Mouse (Mus musculus): ENCODE results near the gene Nptx1.

The Nptx1 gene

DNA sequence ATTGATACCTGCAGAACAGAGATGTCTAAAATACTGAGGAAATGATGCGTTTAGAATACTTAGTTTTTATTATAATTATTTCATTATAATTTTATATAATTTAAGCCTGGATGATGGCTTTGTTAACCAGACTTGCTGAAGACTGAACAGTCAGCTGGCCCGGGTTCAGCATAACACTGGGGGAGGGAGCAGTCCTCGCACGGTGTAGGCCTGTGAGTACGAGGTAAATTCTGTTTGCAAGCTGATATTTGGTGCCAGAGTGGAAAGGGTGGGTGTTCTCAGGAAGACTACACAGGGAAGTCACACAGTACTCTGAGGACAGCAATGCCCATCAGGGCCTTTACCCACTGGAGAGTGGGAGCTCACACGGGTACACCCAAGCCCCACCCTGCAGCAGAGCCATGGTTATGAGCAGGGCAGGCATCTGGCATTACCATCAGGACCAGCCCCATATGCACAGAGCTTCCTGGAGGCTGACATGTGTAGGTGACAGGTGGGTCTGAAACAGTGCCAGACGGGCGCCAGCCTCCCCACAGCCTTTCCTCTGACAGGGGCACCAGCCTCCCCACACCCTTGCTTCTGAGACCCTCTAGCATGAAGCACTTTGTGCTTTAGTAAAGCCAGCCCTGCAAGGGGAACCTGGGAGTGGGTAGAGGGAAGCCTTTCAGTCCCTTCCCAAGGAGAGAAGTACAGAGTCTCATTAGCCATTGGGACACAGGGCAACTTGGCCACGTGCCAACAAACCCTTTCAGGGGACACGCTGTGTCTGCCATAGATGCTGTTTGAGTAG is 3.2 kb upstream of the Nptx1 start:
- DNase-seq (ENCODE audit: low spot score) = peak; percentile 38

DNA sequence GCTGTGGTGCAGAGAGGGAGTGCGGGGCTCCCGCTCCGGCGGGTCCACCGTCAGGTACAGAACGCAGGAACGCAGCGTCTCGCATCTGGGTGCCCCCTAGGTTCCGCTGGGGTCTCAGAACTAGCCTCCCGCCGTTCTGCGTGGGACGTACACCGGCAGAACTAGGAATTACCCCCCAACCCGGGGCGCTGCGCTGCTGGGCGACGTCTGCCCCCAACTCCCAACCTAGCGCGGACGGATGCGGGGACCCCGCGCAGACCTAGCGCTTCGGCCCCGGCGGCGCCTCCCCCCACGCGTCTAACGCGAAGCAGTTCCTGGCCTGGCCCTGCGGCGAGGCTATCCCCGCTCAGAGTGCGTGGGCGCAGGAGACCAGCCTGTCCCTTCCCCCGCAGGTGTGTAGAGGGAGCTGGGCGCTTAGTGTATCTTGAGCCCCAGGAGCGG is 1.8 kb upstream of the Nptx1 start:
- DNase-seq (ENCODE audit: low spot score) = peak; percentile 36

DNA sequence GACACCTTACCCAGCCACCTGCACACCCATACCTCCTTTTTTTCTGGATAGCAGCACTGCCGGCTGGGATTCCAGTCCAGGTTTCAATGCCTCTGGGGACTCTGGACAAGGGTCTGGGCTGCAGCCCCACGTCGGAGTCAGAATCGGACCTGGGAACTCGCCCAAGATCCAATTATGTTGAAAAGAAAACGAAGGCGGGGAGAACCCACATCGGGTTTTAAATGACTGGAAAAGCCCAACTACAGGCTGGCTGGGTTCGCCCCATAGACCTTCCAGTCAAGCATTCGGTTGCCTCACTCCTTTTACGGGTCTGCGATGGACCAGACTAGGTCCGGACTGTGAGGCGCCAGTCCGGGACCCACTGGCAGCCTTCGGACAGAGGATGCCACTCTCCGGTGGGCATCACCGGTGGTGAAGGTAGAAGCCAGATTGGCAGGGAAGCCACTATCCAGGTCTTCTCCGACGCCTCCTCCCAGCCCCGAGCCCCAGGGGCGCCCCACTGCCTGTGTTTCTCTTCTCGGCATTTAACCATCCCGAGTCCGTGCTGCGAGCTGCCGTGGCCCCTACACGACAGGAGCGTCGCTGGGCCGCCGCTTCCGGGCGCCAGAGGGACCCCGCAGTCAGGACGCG is 1.3 kb upstream of the Nptx1 start:
- peak; percentile 24 for DNase-seq (ENCODE audit: low spot score)

DNA sequence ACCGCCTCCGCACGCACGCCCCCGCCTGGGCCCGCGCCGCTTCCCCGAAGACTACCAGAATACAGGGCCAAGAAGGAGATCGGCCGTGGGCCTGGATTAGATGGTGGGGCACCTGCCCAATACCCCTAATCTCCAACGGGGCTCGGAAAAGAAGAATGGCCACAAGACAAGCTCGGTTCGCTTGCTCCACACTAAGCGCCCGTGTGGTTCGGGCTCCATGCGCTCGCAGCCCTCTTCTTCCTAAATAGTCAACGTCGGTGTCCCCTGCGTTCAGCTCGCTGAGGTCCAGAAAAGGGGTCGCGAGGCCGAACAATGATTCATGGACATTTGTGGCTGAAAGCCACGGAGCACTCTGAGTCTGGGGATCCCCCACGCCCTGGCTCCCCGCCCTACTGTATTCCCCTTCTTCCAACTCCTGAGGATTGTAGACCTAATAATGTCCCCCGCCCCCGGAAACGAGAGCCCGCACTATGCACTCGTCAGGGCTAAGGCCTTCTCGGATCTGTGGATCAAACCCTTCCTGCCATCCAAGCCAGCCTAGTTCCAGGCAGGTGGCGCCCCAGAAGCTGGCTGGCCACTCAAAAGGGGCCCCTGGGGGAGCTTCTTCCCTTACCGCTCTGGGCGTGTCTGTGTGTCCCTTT is 518 bp upstream of the Nptx1 start:
- no peak for DNase-seq (ENCODE audit: low spot score)

DNA sequence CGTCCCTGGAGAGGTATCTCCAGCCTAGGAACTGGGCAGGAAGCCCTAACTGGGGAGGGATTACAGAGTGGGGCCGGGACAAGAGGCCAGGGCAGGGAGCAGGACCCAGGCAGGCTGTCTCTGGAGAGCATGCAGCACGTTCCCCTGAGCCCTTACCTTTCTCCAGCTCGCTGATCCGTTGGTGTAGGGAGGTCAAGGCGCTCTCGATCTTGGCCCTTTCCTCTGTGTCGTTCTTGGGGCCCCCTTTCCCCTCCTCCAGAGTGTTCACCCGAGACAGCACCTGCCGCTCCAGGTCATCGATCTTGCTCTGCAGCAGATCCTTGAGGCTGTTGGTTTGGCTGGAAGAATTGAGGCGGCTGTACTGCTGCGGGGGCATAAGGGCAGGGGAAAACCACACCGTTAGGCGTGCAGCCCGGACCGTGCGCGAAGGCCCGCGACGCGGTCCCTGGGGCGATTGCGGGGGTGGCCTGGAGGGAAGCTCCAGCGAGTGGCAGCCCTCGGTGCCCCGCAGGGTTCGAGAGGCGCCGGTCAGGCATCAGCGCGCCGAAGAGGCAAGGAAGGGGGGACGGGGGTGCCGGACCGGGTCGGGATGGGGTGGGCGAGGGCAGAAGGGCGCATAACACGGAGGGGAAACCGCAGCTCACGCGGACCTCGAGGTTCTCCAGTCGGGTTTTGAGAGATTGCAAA is 914 bp downstream of the Nptx1 start:
- peak; percentile 52 for DNase-seq (ENCODE audit: low spot score)

DNA sequence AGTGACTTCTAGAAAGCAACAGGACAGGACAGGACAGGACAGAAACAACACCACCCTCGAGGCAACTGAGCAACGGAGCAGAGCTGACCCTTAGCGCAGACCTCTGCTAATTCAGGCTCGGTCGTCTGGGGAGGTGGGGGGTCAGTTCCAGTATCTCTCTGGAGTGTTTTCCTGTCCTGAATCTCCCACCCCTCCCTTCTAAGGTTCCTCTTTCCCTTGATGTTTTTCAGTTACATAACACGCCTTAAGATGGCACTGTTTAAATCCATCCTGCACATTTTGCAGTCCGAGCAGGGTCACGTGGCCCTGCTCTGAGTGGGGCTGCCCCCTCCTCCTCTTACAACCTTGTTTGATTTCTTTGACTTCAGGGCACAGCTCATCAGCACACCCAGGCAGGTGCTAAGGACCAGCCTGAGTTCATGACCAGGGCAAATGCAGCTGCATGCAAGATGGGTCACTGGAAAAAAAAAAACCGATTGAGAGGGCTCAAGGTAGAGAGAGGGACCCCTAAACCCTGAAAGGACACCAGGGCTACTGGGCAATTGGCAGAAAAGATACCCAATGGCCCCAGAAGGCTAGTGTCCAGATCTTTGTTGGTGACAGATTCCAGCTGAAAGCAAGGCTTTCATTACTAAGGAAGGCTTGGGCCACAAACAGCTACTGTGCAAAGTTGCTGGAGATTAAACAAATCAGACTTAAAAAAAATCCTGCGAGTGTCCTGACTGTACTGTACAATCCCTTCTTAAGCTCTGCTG is 1.6 kb downstream of the Nptx1 start:
- peak; percentile 56 for DNase-seq (ENCODE audit: low spot score)

DNA sequence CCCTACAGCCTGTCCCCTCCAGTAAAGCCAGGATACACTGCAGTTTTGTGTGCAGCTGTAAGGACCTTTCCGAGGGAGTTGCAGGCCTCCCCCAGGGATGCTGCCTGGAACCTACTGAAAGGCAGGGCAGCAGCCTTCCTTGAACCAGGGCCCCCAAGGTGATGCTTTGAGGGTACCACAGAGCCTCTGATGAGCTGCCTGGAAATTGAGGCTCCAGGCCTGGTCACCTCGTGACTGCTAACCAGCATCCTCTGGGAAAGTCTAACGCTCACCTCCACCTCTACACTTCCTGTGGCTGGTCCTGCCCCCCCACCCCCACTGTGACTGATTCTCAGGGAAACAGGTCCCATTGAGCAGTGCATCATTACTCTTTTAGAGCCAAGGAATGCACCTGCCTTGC is 2.3 kb downstream of the Nptx1 start:
- DNase-seq (ENCODE audit: low spot score) = no peak

DNA sequence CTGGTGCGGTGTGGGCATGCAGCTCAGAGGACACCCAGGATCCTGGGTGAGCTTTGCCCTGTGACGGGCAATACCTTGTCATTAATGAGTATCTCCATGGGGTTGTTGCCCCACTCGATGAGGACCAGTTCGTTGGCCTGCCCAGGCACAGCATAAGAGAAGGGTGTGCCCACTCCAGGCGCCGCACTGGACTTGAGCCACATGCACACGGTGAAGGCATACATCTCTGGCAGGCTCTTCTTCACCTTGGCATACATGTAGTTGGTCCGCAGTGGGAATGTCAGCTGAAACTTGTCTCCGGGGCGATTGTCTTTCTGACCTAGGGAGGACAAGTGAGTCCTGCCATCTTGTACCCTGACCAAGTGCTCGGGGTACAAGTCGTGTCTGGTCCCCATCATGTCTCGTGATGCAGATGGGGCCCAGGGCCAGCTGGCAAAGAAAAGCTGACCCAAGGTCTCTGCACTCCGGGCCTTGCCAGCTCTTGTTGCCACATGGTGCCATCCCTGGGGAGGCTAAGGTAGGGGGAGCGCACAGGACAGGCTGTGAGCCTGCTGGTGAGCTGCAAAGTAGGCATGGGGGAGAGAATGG is 2.9 kb downstream of the Nptx1 start:
- DNase-seq (ENCODE audit: low spot score) = no peak

DNA sequence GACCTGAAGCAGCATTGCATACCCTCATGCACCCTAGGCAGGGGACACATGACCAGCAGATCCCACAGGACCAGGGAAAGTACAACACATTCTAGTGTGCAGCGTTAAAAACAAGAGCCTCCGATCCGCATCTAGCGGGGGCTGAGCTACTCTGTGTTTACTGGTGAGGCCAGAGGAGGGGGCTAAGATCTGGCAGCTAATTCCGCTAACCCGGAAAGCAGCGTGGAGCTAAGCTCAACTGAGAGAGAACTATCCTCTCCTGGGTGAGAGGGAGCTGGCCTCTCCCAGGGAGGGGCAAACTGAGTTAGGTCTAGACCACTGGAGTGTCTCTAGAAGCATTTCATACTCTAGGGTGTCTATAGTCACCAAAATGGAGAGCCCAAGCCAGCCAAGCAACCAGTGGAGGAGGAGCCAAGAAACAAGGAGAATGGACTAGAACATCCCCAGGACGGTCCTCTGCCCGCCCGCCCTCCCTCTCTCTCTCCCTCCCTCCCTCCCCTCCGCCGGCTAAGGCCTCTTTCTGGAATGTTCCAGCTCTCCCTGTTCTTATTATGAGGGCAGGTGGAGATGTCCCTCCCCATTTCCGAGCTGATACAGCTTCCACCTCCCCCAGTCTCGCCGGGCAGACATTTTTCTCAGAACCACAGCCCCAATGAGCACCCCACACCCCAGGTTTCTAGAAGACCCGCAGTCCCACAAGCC is 3.6 kb downstream of the Nptx1 start:
- DNase-seq (ENCODE audit: low spot score) = no peak

DNA sequence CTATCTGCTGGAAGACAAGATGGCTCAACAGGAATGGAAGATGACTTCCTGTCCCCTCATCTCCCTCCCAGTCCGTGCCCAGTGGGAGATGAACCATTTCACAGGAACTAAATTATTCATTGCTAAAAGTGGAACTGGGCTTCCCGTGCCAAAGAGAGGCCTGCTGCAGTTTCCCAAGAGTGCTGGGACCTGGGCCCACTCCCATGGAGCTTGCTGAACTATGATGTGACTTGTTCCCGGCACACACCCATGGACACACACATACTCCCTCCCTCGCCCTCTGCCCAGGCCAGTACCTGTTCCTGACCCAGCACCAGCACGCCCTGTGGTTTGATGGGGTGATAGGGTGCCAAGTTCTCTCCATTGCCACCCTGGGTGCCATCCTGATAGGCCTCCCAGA is 4.7 kb downstream of the Nptx1 start:
- no peak for DNase-seq (ENCODE audit: low spot score)

DNA sequence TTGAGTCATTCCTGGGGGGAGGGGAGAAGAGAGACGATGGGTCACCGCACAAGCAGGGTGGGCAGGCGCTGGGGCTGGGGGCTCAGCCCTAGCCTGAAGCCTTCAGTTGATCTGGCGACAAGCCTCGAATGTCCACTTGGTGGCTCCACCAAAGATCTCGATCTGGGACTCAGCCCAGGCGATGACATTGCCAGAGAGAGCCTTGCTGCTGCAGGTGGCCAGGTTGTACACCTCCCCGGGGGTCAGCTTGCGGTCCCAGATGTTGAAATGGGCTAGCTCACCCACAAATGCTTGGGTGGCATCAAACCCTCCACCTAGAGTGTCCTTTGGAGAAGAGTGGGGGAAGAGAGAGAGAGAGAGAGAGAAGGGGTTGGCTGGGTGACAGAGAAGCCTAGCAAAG is 5.2 kb downstream of the Nptx1 start:
- DNase-seq (ENCODE audit: low spot score) = no peak

DNA sequence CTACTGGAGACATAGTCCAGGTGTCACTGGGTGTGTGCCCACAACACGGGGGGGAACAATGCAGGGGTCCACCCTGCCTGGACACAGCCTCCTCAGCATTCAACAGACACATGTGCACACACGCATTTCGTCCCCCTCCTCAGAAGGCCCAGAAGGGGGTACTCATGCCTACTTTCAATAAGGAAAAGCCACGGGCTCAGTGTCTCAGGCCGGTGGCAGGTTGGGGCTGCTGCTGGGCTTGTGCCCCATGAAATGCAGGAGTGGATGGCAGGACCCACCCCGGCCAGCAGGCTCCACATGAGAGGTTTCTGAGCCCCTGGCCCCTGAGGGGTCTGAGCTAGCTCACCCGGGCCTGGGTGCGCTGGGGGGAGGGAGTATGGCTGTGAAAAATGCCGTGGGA is 6.5 kb downstream of the Nptx1 start:
- DNase-seq (ENCODE audit: low spot score) = no peak

DNA sequence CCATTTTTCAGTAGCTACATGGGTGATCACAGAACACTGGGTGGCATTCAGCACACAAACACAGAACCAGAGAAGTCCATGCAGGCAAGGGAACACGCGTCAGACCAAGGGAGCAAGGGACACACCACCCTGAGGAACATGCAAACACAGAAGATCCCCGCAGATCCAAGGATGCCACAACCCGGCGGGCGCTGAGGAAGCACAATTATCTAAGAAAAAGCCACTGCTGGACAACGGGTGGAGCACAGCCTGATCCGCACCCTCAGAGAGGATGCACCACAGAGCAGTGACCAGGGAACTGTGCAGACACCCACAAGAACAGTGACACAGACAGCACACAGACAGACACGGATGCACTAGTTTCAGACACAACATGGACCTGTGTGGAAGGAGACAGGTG is 7.0 kb downstream of the Nptx1 start:
- no peak for DNase-seq (ENCODE audit: low spot score)

DNA sequence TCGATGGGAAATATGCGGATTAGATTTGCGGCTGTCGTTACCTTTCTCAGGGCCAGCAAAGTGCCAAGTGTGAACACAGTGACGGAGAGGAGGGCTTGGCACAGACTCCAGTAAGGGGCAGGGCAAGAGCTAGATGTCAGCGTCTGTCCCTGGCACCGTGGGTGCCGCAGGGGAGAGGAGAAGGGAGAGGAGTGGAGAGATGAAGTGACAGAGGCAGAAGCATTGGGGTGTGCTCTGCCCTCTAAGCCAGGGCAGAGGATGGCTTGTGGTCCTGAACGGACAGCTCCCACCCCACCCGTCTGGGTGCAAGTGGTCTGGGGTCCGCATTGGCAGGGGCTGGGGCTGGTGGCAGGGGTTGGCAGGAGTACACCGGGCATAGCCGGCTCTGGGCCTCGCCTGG is 7.6 kb downstream of the Nptx1 start:
- no peak for DNase-seq (ENCODE audit: low spot score)

DNA sequence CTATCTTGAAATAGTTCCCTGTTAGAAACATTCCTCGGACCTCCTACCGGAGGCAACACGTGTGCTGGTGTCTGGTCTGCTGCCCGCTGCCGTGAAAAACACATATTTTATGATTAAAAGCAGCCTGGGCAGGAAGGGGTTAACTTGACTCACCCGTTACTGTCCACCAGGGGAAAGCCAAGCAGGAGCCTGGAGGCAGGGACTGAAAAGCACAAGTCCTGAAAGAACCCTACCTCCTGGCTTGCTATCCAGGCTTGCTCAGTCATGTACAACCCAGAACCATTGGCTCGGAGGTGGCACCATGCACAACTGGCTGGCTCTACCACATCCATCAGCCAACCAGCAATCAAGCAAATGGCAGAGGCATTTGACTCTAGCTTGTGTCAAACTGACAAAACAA is 13.8 kb downstream of the Nptx1 start:
- DNase-seq (ENCODE audit: low spot score) = no peak

DNA sequence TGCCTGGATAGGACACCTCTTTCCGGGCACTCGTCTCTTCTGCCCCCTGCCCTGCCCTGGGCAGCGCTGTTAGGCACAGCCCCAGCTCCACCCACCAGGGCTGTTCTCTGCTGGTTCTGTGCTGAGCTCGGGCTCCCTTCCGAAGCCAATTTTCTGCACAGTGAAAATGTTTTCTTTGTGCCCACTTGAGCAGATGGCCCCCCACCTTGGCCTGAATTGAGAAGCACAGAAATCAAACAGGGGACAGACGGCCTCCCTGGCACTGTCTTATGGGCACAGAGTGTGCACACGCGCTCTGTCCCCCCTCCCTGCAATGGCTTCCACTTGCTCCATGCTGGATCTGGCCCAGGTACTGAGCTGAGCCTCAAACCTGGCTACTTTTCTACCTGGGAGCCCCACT is 15.1 kb downstream of the Nptx1 start:
- no peak for DNase-seq (ENCODE audit: low spot score)

DNA sequence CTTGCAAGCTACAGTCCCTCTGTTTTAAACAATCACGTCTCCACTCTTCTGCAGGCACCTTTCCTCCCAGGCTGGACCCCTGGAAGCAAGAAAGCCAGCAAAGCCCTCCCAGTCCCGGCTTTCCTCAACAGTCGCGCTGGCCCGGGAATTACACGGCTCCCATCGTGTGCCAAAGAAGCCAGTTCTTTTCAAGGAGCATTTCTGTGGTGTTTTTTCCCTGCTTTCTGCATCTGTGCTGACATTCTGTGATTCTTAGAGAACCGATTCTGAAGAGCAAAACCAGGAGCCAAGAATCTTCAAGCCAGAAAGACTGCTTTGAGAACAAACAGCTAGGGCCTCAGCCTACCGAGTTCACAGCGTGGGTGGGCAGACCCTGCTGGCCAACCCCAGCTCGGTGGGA is 18.6 kb downstream of the Nptx1 start:
- no peak for DNase-seq (ENCODE audit: low spot score)

DNA sequence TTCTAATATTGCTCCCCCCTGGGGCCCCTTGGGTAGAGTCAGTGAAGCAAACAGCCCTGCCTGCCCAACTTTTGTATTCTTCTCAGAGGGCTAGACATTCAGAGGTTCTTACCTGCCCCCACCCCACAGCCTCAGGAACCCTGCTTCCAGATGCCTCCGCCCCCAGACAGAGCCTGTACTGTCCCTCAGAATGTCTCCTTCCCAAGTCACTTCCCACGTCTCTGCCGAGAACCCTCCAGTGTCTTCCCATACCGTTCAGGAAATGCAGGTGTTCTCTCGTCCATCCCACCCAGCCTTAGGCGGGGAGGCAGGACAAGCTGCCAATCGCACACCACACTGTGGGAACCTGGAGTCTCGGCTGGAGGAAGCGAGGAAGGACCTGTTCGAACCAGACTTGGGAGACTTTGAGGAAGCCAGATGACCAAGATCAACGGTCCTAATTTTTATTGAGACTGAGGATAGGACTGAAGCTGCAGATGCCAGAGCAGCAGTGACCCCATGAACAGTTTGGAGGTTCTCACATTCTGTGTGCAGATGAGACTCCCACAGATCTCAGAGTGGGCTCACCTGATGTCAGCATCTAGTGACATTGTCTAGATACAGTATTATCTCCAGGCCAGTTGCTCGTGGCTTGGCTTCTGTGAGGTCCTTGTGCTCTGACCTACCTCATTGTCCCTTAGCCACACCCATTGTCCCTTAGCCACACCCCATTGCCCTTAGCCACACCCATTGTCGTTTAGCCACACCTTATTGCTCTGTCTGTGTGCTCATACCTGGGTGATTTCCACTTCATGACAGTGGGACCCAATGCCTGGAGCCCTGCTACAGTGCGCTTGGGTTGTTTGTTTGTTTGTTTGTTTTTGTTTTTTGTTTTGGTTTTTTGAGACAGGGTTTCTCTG is 21.2 kb downstream of the Nptx1 start:
- DNase-seq (ENCODE audit: low spot score) = no peak

DNA sequence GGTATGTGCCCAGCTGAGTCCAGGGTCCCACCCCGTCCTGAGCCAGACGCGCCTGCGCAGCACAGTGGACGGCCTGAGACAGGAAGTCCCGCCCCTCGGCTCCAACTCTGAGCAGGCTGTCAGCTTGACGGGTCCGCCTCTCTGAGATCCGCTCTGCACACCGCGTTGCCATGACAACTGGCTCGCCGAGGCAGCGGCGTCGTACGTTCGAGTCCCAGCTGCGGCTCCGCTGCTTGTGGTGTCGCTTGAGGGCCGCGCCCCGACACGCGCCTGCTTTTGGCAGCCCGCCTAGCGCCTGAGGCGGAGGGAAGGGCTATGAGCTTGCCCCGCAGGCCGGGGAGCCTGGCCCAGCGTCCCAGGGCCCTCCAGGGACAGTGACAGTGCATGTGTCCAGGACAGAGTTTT is 23.0 kb downstream of the Nptx1 start:
- no peak for DNase-seq (ENCODE audit: low spot score)

DNA sequence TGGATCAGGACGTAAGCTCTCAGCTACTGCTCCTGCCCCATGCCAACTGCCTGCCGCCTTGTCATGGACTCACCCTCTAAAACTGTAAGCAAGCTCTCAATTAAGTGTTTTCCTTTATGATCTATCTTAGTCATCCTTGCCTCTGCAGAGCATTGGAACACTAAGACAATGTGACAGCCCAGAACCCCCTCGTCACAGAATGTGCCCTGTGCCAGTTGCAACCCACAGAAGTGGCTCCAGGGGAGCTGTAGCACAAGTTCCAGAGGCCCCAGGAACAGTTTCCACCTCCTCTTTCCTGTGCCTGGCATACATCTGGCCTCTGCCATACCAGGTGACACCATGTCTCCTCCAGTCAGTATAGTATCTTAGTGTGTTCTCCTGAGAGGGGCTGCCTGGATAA is 24.2 kb downstream of the Nptx1 start:
- no peak for DNase-seq (ENCODE audit: low spot score)
